Mouse (Mus musculus) MEL (cell line): ENCODE results near the gene Igfbp6. TPM values are rescaled to one million over a fixed set of nuclear protein-coding genes. Genes with fewer than 3 reads are reported as not detected.

ENCODE experiments used
- DNase-seq: peaks from one replicate; pipeline ENCODE4 v3.0.0; 2011; ENCODE audit warnings: low read depth, low spot score
- H3K27ac ChIP-seq: 2 replicates; pipeline ENCODE4 v1.5.1; 2012; ENCODE audit warnings: low read depth, mild to moderate bottlenecking, control low read depth, low read length, moderate library complexity; ENCODE audit not compliant: control insufficient read depth
- H3K27me3 ChIP-seq, 2 experiments: fragments of 150-350 bp in 1 of 2; sonication (generic) in 1 of 2; 2 replicates each; pipeline ENCODE4 v1.6.1; 2012; ENCODE audit warnings: low read length in 2 of 2, mild to moderate bottlenecking in 2 of 2, improper control_type of control experiment in 1 of 2, moderate library complexity in 1 of 2; ENCODE audit not compliant: insufficient read depth in 2 of 2, control insufficient read depth in 1 of 2
- H3K36me3 ChIP-seq, 2 experiments: 2 replicates each; pipeline ENCODE4 v1.6.1; 2012 to 2014; ENCODE audit warnings: low read length in 2 of 2, improper control_type of control experiment in 1 of 2, inconsistent platforms in 1 of 2, mild to moderate bottlenecking in 1 of 2; ENCODE audit not compliant: insufficient read depth in 2 of 2, control insufficient read depth in 1 of 2
- H3K4me1 ChIP-seq, 2 experiments: fragments of 150-350 bp in 1 of 2; sonication (generic) in 1 of 2; 2 replicates each; pipeline ENCODE4 v1.6.1; 2012; ENCODE audit warnings: low read length in 2 of 2, improper control_type of control experiment in 1 of 2, mild to moderate bottlenecking in 1 of 2; ENCODE audit not compliant: insufficient read depth in 2 of 2, control insufficient read depth in 1 of 2
- H3K4me3 ChIP-seq, 2 experiments: fragments of 150-350 bp in 1 of 2; sonication (generic) in 1 of 2; 2 replicates each; pipeline ENCODE4 v1.5.1; 2012; ENCODE audit warnings: low read depth in 2 of 2, low read length in 2 of 2, mild to moderate bottlenecking in 2 of 2, moderate library complexity in 2 of 2, control low read depth in 1 of 2, improper control_type of control experiment in 1 of 2; ENCODE audit not compliant: control insufficient read depth in 1 of 2, insufficient read depth in 1 of 2
- H3K79me2 ChIP-seq: 2 replicates; pipeline ENCODE4 v1.6.1; 2012; ENCODE audit warnings: mild to moderate bottlenecking, low read length, moderate library complexity; ENCODE audit not compliant: control insufficient read depth, poor library complexity, insufficient read depth
- H3K9ac ChIP-seq: 2 replicates; pipeline ENCODE4 v1.6.1; 2012; ENCODE audit warnings: low read depth, mild to moderate bottlenecking, control low read depth, low read length, moderate library complexity; ENCODE audit not compliant: control insufficient read depth, poor library complexity, severe bottlenecking
- H3K9me3 ChIP-seq: fragments of 150-350 bp; sonication (generic); replicated peaks from 2 replicates; pipeline ENCODE4 v1.6.1; 2012; ENCODE audit warnings: mild to moderate bottlenecking, low read length, improper control_type of control experiment, moderate library complexity; ENCODE audit not compliant: insufficient read depth
- E2F4 ChIP-seq: IDR thresholded peaks from 2 replicates; pipeline ENCODE4 v1.6.1; 2011; ENCODE audit warnings: low read depth, low read length, improper control_type of control experiment, borderline replicate concordance
- ELF1 ChIP-seq: IDR thresholded peaks from 2 replicates; pipeline ENCODE4 v1.6.1; 2014; ENCODE audit warnings: low read depth, mild to moderate bottlenecking, inconsistent platforms, low read length, improper control_type of control experiment, moderate library complexity
- GABPA ChIP-seq: IDR thresholded peaks from 2 replicates; pipeline ENCODE4 v1.6.1; 2012; ENCODE audit warnings: low read depth, mild to moderate bottlenecking, inconsistent platforms, low read length, improper control_type of control experiment, moderate library complexity
- JUND ChIP-seq: IDR thresholded peaks from 2 replicates; pipeline ENCODE4 v1.6.1; 2011; ENCODE audit warnings: low read depth, mild to moderate bottlenecking, improper control_type of control experiment, low read length
- MAFK ChIP-seq: IDR thresholded peaks from 2 replicates; pipeline ENCODE4 v1.6.1; 2011; ENCODE audit warnings: low read depth, mild to moderate bottlenecking, low read length, improper control_type of control experiment, borderline replicate concordance
- MEF2A ChIP-seq: IDR thresholded peaks from 2 replicates; pipeline ENCODE4 v1.6.1; 2014; ENCODE audit warnings: low read depth, mild to moderate bottlenecking, inconsistent platforms, low read length, improper control_type of control experiment; ENCODE audit not compliant: poor library complexity, insufficient replicate concordance, severe bottlenecking; ENCODE audit errors: extremely low read depth
- MYB ChIP-seq: IDR thresholded peaks from 2 replicates; pipeline ENCODE4 v1.6.1; 2011; ENCODE audit warnings: mild to moderate bottlenecking, low read depth, low read length, improper control_type of control experiment
- MYC ChIP-seq: IDR thresholded peaks from 2 replicates; pipeline ENCODE4 v1.6.1; 2011; ENCODE audit warnings: low read depth, mild to moderate bottlenecking, low read length, improper control_type of control experiment, moderate library complexity
- NRF1 ChIP-seq: IDR thresholded peaks from 2 replicates; pipeline ENCODE4 v1.6.1; 2014; ENCODE audit warnings: low read depth, mild to moderate bottlenecking, inconsistent platforms, low read length, improper control_type of control experiment, moderate library complexity; ENCODE audit not compliant: poor library complexity, insufficient read depth, severe bottlenecking
- RAD21 ChIP-seq: IDR thresholded peaks from 2 replicates; pipeline ENCODE4 v1.6.1; 2011; ENCODE audit warnings: mild to moderate bottlenecking, low read depth, low read length, improper control_type of control experiment
- TCF12 ChIP-seq: IDR thresholded peaks from 2 replicates; pipeline ENCODE4 v1.6.1; 2014; ENCODE audit warnings: low read depth, mild to moderate bottlenecking, inconsistent platforms, low read length, improper control_type of control experiment, moderate library complexity
- USF2 ChIP-seq, 2 experiments: IDR thresholded peaks; 2 replicates each; pipeline ENCODE4 v1.6.1; 2011 to 2012; ENCODE audit warnings: improper control_type of control experiment in 2 of 2, low read length in 2 of 2, borderline replicate concordance in 1 of 2, inconsistent platforms in 1 of 2, low read depth in 1 of 2, mild to moderate bottlenecking in 1 of 2; ENCODE audit not compliant: insufficient read depth in 1 of 2
- ZNF384 ChIP-seq: IDR thresholded peaks from 2 replicates; pipeline ENCODE4 v1.6.1; 2012; ENCODE audit warnings: low read depth, mild to moderate bottlenecking, inconsistent platforms, low read length, improper control_type of control experiment
- polyA plus RNA-seq, 2 experiments: library from polyadenylated mRNA; stranded (reverse) in 1 of 2; unstranded in 1 of 2; fragments of >175 nt in 1 of 2; fragments of >200 nt in 1 of 2; gene quantifications; 2 replicates each; pipeline versions ENCODE4 v1.2.1 to v1.2.4; 2012; ENCODE audit warnings: low replicate concordance in 2 of 2, low read depth in 1 of 2; ENCODE audit not compliant: insufficient read length in 2 of 2, insufficient read depth in 1 of 2, missing spikeins in 1 of 2
- total RNA-seq: library from RNA; depleted of rRNA; stranded (reverse); fragments of 300-350 nt; gene quantifications from 2 replicates; pipeline ENCODE4 v1.2.3, GENCODE M21; 2012

Igfbp6 gene
- total and polyA plus RNA-seq, 3 experiments, result 0.65 to 1.8 TPM; not detected in 1

DNA sequence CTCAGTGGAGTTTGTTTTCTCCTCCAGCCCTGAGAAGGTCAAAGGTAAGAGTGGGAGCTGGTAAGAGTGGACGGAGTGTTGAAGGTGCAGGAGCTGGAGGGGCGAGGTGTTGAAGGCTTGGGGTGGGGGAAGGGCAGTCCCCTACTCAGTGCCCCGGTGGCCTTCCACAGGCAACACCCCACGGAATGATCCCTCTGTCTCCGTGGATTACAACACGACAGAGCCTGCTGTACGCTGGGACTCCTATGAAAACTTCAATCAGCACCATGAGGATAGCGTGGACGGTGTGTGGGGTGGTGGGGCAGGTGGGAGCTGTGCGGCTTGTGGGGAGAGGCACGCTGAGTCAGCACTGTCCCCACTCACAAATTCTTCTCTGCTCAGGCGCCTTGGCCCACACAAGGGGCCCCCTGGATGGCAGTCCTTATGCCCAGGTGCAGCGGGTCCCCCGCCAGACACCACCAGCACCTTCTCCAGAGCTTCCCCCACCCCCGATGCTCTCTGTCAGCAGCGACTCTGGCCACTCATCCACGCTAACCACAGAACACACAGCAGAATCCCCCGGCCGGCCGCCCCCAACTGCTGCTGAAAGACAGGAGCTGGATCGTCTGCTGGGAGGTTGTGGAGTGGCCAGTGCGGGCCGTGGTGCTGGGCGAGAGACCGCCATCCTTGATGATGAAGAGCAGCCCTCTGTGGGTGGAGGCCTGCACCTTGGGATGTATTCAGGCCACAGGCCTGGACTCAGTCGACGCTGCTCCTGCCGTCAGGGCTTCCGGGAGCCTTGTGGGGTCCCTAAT, 33.3 kb upstream of the Igfbp6 start:
- Histone ChIP-seq H3K4me3 (no peak overlapping the region), H3K36me3 (peaks cover 0 to 5% of the 10 kb centered on the region in 2 experiments; a peak in 2 of 4 replicates), H3K27me3 (no peaks in the 10 kb centered on the region), H3K79me2 (no peaks in the 10 kb centered on the region), H3K27ac (no peak overlapping the region), H3K4me1 (peaks cover 18 to 19% of the 10 kb centered on the region in 2 experiments), H3K9me3 (no peaks in the 10 kb centered on the region), H3K9ac (no peak overlapping the region)
- TF ChIP-seq JUND, result no peak
- TF ChIP-seq TCF12, result no peak
- no peak for TF ChIP-seq MYB
- 0 out of 2 replicates have a peak, but pooled peaks have one; percentile 40 for TF ChIP-seq MAFK
- no peak for DNase-seq

DNA sequence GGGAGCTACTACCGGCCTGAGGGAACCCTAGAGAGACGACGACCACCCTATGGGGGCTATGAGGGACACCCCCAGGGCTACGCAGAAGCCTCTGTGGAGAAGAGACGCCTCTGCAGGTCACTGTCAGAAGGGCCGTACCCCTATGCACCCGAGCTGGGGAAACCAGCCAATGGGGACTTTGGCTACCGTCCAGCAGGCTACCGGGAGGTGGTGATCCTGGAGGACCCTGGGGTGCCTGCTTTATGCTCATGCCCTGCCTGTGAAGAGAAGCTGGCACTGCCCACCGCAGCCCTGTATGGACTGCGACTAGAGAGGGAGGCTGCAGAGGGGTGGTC, 32.7 kb upstream of the Igfbp6 start:
- Histone ChIP-seq H3K4me1 (peaks cover 17 to 18% of the 10 kb centered on the region in 2 experiments), H3K27me3 (no peaks in the 10 kb centered on the region), H3K79me2 (no peaks in the 10 kb centered on the region), H3K27ac (no peak overlapping the region), H3K9me3 (no peaks in the 10 kb centered on the region), H3K36me3 (peaks cover 0 to 5% of the 10 kb centered on the region in 2 experiments; a peak in 2 of 4 replicates), H3K4me3 (no peak overlapping the region), H3K9ac (no peak overlapping the region)
- DNase-seq, result no peak
- no peak for TF ChIP-seq MYC
- TF ChIP-seq NRF1, result no peak
- TF ChIP-seq RAD21, result no peak
- no peak for TF ChIP-seq MEF2A
- no peak for TF ChIP-seq E2F4
- no peak for TF ChIP-seq GABPA

- Histone ChIP-seq H3K9me3 (no peaks in the 10 kb centered on the region), H3K27me3 (no peaks in the 10 kb centered on the region), H3K36me3 (peaks cover 0 to 5% of the 10 kb centered on the region in 2 experiments; a peak in 3 of 4 replicates), H3K4me3 (no peak overlapping the region), H3K27ac (no peak overlapping the region), H3K9ac (no peak overlapping the region), H3K79me2 (no peaks in the 10 kb centered on the region), H3K4me1 (peaks cover 12 to 13% of the 10 kb centered on the region in 2 experiments)
- no peak for TF ChIP-seq RAD21
- no peak for TF ChIP-seq ELF1
- TF ChIP-seq ZNF384, result no peak
- TF ChIP-seq USF2 (IDR thresholded peaks at IDR 0.05; ENCODE audit: borderline replicate concordance in 1 of 2, insufficient read depth in 1 of 2, low read depth in 1 of 2, low read length in 2 of 2), result no peak
- no peak for DNase-seq
These were observed 32.0 kb upstream of the Igfbp6 start for GRCm38 (mm10) chr15:102112181-102112580.
